Mouse (Mus musculus) midbrain, embryonic 14.5 days (tissue): ENCODE measurements around the gene Slc13a4. TPM values are rescaled to one million over a fixed set of nuclear protein-coding genes. Genes with fewer than 3 reads are reported as not detected.

ENCODE experiments used
- ATAC-seq: fragments of 200-750 bp; cut with Nextera tagmentation; 2 replicates; pipeline ENCODE4 v1.8.0; 2017; ENCODE audit warnings: moderate number of reproducible peaks, moderate library complexity; ENCODE audit not compliant: low FRiP score, low TSS enrichment
- DNase-seq: peaks from one replicate; pipeline ENCODE4 v3.0.0-alpha.2; 2015
- H3K27ac ChIP-seq: fragments of 300-500 bp; sonication (generic); replicated peaks from 2 replicates; pipeline ENCODE4 v1.5.1; 2014; ENCODE audit warnings: mild to moderate bottlenecking, low read depth, low read length, moderate library complexity
- H3K27me3 ChIP-seq: fragments of 300-500 bp; sonication (generic); 2 replicates; pipeline ENCODE4 v1.6.1; 2014; ENCODE audit warnings: low read length, control low read depth, mixed read lengths; ENCODE audit not compliant: control insufficient read depth, insufficient read depth
- H3K36me3 ChIP-seq: fragments of 300-500 bp; sonication (generic); 2 replicates; pipeline ENCODE4 v1.6.1; 2014; ENCODE audit warnings: low read length, control low read depth; ENCODE audit not compliant: control insufficient read depth, insufficient read depth
- H3K4me1 ChIP-seq: fragments of 300-500 bp; sonication (generic); 2 replicates; pipeline ENCODE4 v1.6.1; 2014; ENCODE audit warnings: mild to moderate bottlenecking, antibody characterized with exemption, low read length, control low read depth; ENCODE audit not compliant: control insufficient read depth, insufficient read depth
- H3K4me2 ChIP-seq: fragments of 300-500 bp; sonication (generic); 2 replicates; pipeline ENCODE4 v1.6.1; 2014; ENCODE audit warnings: mild to moderate bottlenecking, low read length, moderate library complexity
- H3K4me3 ChIP-seq: fragments of 300-500 bp; sonication (generic); replicated peaks from 2 replicates; pipeline ENCODE4 v1.5.1; 2014; ENCODE audit warnings: low read depth, low read length
- H3K9ac ChIP-seq: fragments of 300-500 bp; sonication (generic); replicated peaks from 2 replicates; pipeline ENCODE4 v1.6.1; 2014; ENCODE audit warnings: mild to moderate bottlenecking, low read length, moderate library complexity
- H3K9me3 ChIP-seq: fragments of 300-500 bp; sonication (generic); 2 replicates; pipeline ENCODE4 v1.6.1; 2016; ENCODE audit warnings: low read length, control low read depth, mixed read lengths; ENCODE audit not compliant: control insufficient read depth
- WGBS: fragments of 180-500 bp; shearing (Covaris S2); extraction: QIAGEN DNeasy Blood & Tissue Kit; methylation state at CpG from one replicate; pipeline ENCODE4 v1.1.7; 2014; 5-methylcytosine and 5-hydroxymethylcytosine counted together
- polyA plus RNA-seq: library from polyadenylated mRNA; unstranded; fragments of >200 nt; fragmentation: Nextera tagmentation; extraction: Ambion mirVana; gene quantifications from 2 replicates; pipeline ENCODE4 v1.2.1, GENCODE M21; 2014

Slc13a4 gene
- polyA plus RNA-seq, 1 experiment from 2014 or later: 3.3 TPM

GRCm38 (mm10) chr6:35337836-35338235, 29.9 kb upstream of the Slc13a4 start:
- Histone ChIP-seq H3K27ac (no peak overlapping the region), H3K9ac (no peak overlapping the region), H3K4me2 (no peak overlapping the region), H3K4me1 (no peaks in the 10 kb centered on the region), H3K4me3 (no peak overlapping the region), H3K36me3 (no peaks in the 10 kb centered on the region), H3K9me3 (no peaks in the 10 kb centered on the region), H3K27me3 (no peaks in the 10 kb centered on the region)
- ATAC-seq (no peak), DNase-seq (no peak)
- 85% methylated on average over 8 of the region's 8 CpGs for WGBS

DNA sequence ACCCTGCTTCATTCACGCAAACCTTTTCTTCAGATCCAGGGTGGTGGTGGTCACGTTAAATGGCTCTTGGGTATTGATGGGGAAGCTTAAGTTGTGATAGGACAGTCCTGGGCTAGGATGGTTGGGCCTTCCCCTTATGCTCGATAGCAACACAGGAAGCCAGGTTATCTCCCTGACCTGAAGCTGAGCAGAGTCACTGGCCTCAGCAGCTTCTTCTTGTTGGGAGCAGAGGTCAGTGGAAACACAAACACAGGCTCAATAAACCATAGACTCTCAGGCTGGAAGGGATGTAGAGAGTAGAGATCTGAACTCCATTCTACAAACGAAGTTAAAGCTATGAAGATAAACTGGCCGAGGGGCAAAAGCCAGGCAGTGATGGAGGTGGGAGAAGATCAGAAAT, 27.5 kb upstream of the Slc13a4 start:
- Histone ChIP-seq H3K4me3 (no peak overlapping the region), H3K4me2 (no peak overlapping the region), H3K36me3 (no peaks in the 10 kb centered on the region), H3K9me3 (no peaks in the 10 kb centered on the region), H3K9ac (no peak overlapping the region), H3K27ac (no peak overlapping the region), H3K4me1 (no peaks in the 10 kb centered on the region), H3K27me3 (no peaks in the 10 kb centered on the region)
- DNase-seq (no peak), ATAC-seq (no peak)
- WGBS: 87% methylated on average over 5 of the region's 5 CpGs

DNA sequence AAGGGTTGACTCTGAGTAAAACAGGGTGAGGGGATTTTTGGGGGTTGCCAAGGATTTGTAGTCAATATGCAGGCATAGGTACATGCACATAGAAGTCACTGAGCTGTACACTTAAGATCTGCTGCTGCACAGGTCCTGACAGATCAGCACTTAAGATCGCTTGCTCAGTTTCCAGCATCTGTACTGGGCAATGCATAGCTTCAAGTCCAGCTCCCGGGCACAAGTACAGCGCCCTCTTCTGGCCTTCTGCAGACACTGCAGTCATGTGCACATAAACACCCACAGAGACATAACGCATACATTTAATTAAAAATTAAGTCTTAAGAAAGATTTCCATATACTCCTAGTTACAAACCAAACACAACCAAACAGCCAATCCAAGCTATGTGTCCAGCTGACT, 26.3 kb upstream of the Slc13a4 start:
- no peaks in the 10 kb centered on the region for H3K4me1 ChIP-seq
- no peak overlapping the region for H3K4me3 ChIP-seq
- 76% methylated on average over 4 of the region's 4 CpGs for WGBS
- no peaks in the 10 kb centered on the region for H3K9me3 ChIP-seq
- no peak overlapping the region for H3K27ac ChIP-seq
- DNase-seq: no peak
- H3K27me3 ChIP-seq: no peaks in the 10 kb centered on the region
- no peaks in the 10 kb centered on the region for H3K36me3 ChIP-seq
- H3K9ac ChIP-seq: no peak overlapping the region
- ATAC-seq: no peak
- H3K4me2 ChIP-seq: no peak overlapping the region

DNA sequence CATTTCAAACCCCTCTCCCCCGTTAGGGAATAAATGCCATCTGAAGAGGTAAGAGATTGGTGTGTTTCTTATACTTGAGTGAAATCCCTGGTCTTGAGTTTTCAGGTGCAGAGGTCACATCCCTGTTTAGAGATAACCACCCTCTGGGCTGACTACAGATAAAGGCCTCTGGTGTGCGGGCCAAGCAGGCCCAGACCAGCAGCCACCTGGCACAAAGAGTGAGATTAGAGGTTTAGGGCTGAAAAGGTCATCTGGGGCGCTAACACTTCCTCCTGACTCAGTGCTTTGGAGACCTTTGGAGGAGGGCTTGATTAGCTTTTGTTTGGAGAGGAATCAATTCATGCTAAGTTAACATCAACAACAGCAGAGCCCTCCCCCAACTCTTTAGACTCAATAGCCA, 25.7 kb upstream of the Slc13a4 start:
- Histone ChIP-seq H3K36me3 (no peaks in the 10 kb centered on the region), H3K9me3 (no peaks in the 10 kb centered on the region), H3K4me2 (no peak overlapping the region), H3K27me3 (no peaks in the 10 kb centered on the region), H3K4me1 (no peaks in the 10 kb centered on the region), H3K27ac (no peak overlapping the region), H3K4me3 (no peak overlapping the region), H3K9ac (no peak overlapping the region)
- ATAC-seq: no peak
- WGBS: 29% methylated on average over 3 of the region's 3 CpGs
- no peak for DNase-seq

DNA sequence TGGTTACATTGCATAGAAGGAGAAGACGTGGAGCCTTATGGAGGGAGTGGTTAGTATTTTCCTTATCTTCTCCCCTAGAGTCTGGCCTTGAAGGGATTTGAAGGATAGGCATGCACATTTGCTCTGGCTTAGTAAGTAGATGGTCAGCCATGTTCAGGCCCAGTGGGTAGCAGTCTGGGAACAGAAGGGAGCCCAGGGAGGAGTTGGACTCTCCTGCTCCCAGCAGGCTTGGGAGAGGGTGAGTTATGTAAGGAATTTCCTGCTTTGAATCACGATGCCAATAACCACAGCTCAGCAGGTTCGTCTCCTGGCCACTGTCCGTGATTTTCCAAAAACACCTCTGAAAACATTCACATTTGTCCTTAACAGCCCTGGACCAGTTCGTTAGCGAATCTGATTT, 22.9 kb upstream of the Slc13a4 start:
- DNase-seq (no peak), ATAC-seq (no peak)
- no peaks in the 10 kb centered on the region for H3K27me3 ChIP-seq
- H3K4me2 ChIP-seq: no peak overlapping the region
- H3K9me3 ChIP-seq: no peaks in the 10 kb centered on the region
- H3K4me3 ChIP-seq: no peak overlapping the region
- H3K9ac ChIP-seq: no peak overlapping the region
- H3K4me1 ChIP-seq: no peaks in the 10 kb centered on the region
- no peaks in the 10 kb centered on the region for H3K36me3 ChIP-seq
- WGBS: 71% methylated on average over 6 of the region's 6 CpGs
- no peak overlapping the region for H3K27ac ChIP-seq

- WGBS: 96% methylated on average over 12 of the region's 12 CpGs
- no peak overlapping the region for H3K27ac ChIP-seq
- ATAC-seq: no peak
- no peaks in the 10 kb centered on the region for H3K27me3 ChIP-seq
- no peak for DNase-seq
- no peak overlapping the region for H3K4me3 ChIP-seq
- no peaks in the 10 kb centered on the region for H3K9me3 ChIP-seq
- H3K9ac ChIP-seq: no peak overlapping the region
- no peak overlapping the region for H3K4me2 ChIP-seq
- H3K36me3 ChIP-seq: no peaks in the 10 kb centered on the region
- no peaks in the 10 kb centered on the region for H3K4me1 ChIP-seq
These were observed 22.0 kb upstream of the Slc13a4 start for GRCm38 (mm10) chr6:35329956-35330355.

GRCm38 (mm10) chr6:35326111-35326515, 18.2 kb upstream of the Slc13a4 start, which contains the start of gene Fam180a:
Fam180a (minus strand) TSS chr6:35326141.
- H3K27me3 ChIP-seq: no peaks in the 10 kb centered on the region
- H3K36me3 ChIP-seq: no peaks in the 10 kb centered on the region
- H3K9ac ChIP-seq: no peak within 1 kb of the TSS
- DNase-seq (no peak), ATAC-seq (no peak)
- H3K27ac ChIP-seq: no peak within 1 kb of the TSS
- H3K4me1 ChIP-seq: no peaks in the 10 kb centered on the region
- H3K4me2 ChIP-seq: no peak within 1 kb of the TSS
- 82% methylated on average over 9 of the region's 9 CpGs for WGBS
- H3K9me3 ChIP-seq: no peaks in the 10 kb centered on the region
- no peak within 1 kb of the TSS for H3K4me3 ChIP-seq

DNA sequence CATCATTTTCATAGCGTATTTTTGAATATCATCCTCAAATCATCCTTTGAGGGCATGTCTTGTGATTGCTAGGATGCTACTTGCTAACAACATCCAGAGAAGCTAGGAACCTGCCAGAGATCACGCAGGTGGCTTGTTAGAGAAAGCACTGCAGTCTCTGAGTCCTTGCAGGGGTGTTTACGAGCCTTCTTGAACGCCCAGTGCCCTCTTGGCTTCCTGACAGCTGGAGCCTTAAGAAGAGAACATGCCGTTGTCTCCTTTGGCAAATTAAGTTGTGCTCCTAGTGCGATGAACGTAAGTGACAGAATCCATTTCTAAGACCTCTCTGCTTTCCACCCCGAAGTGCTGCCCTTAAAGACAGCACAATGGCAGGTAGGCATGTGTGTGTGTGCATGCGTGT, 16.4 kb upstream of the Slc13a4 start:
- no peaks in the 10 kb centered on the region for H3K4me1 ChIP-seq
- H3K9me3 ChIP-seq: no peaks in the 10 kb centered on the region
- H3K9ac ChIP-seq: no peak overlapping the region
- ATAC-seq (no peak), DNase-seq (no peak)
- no peak overlapping the region for H3K4me2 ChIP-seq
- 69% methylated on average over 9 of the region's 9 CpGs for WGBS
- H3K27ac ChIP-seq: no peak overlapping the region
- H3K4me3 ChIP-seq: no peak overlapping the region
- no peaks in the 10 kb centered on the region for H3K36me3 ChIP-seq
- no peaks in the 10 kb centered on the region for H3K27me3 ChIP-seq

- no peaks in the 10 kb centered on the region for H3K4me1 ChIP-seq
- H3K27me3 ChIP-seq: no peaks in the 10 kb centered on the region
- H3K4me3 ChIP-seq: no peak overlapping the region
- H3K9ac ChIP-seq: no peak overlapping the region
- no peak overlapping the region for H3K27ac ChIP-seq
- no peaks in the 10 kb centered on the region for H3K36me3 ChIP-seq
- DNase-seq (no peak), ATAC-seq (no peak)
- H3K4me2 ChIP-seq: no peak overlapping the region
- WGBS: 74% methylated on average over 1 of the region's 1 CpGs
- no peaks in the 10 kb centered on the region for H3K9me3 ChIP-seq
These were observed 15.1 kb upstream of the Slc13a4 start for GRCm38 (mm10) chr6:35323046-35323445.
